Mouse (Mus musculus): Measurements from ENCODE around the gene Dyx1c1. TPM values are rescaled to one million over a fixed set of nuclear protein-coding genes. Genes with fewer than 3 reads are reported as not detected.

Dyx1c1 gene
- total RNA-seq, 1 experiment from 2014 or later, result 1.5 TPM

DNA sequence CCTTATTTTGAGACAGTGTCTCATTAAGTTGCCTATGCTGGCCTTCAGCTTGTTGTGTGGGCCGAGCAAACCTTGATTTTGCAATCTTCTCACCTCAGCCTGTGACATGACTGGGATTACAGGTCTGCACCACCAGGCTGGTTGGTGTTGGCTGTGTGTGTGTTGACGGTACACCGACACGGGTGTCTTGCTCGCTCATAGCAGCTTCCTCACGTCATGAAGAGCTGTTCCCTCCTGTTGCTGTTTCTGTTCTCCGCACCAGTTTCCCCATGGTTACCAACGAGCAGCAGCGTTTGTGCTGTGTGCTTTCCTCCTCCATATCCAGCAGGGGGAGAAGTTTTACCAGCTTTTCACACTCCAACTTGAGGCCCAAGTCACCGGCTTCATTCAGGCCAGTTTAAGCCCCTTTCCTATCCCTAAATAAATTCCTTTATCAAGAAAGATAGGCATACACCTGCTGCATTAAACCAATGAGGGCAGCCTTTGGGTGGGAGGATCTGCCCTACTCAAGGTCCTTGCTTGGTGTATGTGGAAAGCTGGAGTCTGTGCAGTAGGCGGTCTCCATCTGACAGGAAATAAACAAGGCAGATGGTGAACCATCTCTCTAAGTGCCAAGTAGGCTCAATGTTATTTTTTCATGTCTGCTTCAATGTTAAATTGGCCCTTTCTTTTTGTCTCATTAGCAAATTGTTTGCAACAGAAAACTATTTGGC, 9.9 kb downstream of the Dyx1c1 start:
- ATAC-seq (ENCODE audit: extremely low read depth, insufficient number of reproducible peaks, low FRiP score, poor library complexity, severe bottlenecking), result peak; percentile 90

DNA sequence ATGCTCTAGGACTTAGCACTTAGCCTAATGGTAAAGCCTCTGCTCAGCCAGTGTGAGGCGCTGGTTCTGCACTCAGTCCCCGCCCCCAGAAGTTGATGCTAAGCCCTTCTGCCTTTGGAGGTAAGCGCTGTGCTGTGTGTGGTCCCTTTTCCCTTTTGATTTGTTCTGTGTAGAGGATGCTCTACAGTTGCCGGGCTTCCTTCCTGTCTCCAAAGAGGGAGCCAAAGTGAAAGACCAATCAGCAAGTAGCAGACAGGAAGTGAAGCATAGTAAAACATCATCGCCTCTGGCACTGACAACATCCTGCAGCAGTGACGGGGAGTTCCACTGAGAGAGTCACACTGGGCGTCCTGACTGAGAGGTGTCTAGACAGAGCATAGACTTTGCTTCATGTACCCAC, 11.3 kb downstream of the Dyx1c1 start:
- peak; percentile 49 for ATAC-seq (ENCODE audit: extremely low read depth, insufficient number of reproducible peaks, low FRiP score, poor library complexity, severe bottlenecking)

DNA sequence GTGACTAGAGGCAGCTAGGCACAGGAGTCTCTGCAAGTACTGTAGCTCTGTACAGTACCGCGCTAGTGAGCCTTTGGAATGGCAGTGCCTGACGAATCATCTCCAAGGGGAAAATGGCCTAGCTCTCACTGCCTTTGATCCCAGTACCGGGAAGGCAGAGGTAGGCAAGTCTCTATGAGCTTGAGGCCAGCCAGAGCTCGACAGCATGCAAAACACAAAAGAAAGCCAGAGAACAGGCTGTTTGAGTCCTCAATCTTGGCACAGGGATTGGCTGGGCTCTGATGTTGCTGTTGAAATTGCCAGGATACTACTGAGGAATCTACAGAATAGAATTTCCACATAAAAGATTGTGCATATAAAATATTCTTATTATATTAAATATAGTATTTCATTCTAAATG, 13.8 kb downstream of the Dyx1c1 start:
- ATAC-seq (ENCODE audit: extremely low read depth, insufficient number of reproducible peaks, low FRiP score, poor library complexity, severe bottlenecking), result no peak

DNA sequence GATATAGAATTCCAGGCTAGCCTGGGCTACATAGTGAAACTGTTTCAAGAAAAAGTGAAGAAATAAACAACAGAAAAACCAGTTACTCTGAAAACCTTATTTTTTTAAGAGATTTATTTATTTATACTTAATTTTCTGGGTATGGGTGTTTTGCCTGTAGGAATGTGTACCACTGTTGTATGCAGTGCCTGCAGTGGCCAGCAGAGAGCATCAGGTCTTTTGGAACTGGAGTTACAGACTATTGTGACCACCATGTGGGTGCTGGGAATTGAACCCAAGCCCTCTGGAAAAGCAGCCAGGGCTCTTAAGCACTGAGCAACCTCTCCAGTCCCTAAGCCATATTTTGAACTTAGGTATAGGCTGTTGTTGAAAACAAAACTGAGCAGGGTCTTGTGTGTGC, 14.4 kb downstream of the Dyx1c1 start:
- ATAC-seq (ENCODE audit: extremely low read depth, insufficient number of reproducible peaks, low FRiP score, poor library complexity, severe bottlenecking), result no peak

DNA sequence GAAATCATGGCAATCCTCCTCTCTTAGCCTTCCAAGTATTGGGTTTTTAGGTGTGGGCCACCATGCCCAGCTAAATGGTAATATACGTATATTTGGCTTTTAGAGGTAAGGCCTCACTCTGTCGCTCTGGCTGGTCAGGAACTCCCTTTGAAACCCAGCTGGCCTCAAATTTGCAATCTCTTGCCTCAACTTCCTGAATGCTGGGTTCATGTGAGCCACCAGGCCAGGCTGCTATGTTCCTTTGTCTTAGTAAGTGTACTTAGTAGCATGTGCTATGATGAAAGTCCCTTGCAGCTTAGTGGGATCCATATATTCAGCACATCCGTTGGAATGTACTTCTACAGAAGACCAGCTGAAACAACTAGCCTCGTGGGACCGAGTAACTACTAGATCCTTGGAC, 16.1 kb downstream of the Dyx1c1 start:
- ATAC-seq (ENCODE audit: extremely low read depth, insufficient number of reproducible peaks, low FRiP score, poor library complexity, severe bottlenecking), result no peak

DNA sequence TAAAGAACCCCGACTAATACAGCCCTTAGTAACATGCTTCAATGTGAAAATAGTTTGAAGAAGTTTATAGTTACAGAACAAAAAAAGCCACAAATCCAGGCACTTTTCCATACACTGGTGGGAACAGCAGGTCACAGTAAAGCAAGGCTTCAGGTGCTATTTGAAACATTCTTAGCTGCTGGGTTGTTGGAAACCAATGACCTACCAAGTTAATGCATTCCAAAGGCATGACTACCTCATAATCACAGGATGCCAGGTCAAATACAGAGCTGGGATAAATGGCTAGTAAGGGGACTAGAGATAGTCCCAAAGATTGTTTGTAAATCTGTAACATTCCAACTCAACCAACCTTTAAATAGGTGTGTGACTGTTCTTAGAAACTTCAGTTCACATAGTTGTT, 16.7 kb downstream of the Dyx1c1 start:
- ATAC-seq (ENCODE audit: extremely low read depth, insufficient number of reproducible peaks, low FRiP score, poor library complexity, severe bottlenecking), result no peak

DNA sequence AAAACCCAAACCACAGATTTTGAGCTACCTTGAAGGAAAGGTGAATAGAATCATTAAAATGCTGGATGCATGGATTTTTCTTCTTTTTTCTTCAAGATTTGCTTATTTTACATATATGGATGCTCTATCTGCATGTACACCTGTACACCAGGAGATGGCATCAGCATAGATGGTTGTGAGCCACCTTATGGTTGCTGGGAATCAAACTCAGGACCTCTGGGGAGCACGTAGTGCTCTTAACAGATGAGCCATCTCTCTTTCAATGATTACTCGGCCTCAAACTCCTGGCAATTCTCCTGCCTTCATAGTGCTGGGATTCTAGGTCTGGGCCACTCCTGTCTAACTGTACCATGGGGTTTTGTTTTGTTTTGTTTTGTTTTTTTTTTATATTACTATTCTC, 24.5 kb downstream of the Dyx1c1 start:
- ATAC-seq (ENCODE audit: extremely low read depth, insufficient number of reproducible peaks, low FRiP score, poor library complexity, severe bottlenecking), result no peak

DNA sequence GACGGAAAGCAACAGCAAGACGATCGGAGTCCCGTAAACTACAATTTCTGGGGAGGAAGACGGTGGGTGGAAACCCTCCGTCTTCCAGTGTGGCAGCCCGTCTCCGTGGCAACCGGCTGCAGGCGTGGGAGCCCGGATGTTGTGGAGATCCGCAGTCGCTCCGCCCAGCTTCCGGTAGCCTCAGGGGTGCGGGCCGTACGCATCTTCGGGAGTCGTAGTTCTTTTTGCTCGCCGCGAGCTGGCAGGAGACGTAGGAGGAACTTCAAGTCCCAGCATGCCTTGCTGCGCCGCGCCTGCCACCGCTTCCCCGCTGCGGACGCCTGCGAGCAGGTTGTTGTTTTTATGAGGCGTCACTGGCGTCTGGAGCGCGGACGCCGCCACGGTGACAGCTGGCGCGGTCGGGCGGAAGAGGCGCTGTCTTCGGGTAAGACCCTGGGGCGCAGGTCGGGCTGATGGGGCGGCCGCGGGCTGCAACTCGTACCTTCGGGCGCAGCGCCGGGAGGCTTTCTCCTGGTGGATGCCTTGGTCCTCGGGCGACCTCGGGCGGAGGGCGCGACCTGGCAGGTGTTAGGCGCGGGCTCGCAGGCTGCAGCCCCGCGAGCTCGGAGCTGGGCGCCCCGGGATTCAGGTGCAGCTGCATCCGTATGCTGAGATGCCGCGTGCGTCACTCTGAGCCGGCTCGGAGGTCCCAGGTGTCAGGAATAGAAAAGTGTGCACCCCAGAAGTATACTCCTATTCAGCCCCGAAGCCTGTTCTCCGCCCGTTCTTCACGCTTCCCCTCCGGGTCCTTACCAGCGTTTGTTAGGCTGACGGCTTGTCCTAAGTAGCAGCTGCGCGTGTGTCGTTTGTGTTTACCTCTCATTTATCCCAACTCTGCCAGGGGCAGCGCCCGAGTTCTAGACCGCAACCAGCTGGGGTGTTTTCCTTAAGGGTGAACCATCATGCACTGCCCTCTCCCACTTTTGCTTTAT, 26.9 kb downstream of the Dyx1c1 start, which contains the start of the genes Ccpg1os and Ccpg1:
Gene Ccpg1os (minus strand): TSS at position 133 of the 971 bp plus-strand sequence.
Gene Ccpg1 (plus strand): TSS at position 180 of the 971 bp plus-strand sequence.
- peak; percentile 98 for ATAC-seq (ENCODE audit: extremely low read depth, insufficient number of reproducible peaks, low FRiP score, poor library complexity, severe bottlenecking)

DNA sequence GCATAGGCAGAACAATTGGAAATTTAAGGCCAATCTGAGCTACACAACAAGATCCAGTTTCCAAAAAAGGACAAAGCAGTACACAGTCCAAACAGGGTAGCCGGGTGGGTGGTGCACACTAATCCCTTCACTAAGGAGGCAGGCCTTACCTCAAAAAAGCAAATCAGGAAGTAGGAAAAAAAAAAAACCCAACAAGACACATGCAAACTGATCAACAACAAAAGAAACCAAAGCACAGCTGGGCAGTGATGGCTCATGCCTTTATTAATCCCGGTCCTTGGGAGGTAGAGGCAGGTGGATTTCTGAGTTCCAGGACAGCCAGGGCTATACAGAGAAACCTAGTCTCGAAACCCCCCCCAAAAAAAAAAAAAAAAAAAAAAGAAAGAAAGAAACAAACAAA, 29.1 kb downstream of the Dyx1c1 start:
- no peak for ATAC-seq (ENCODE audit: extremely low read depth, insufficient number of reproducible peaks, low FRiP score, poor library complexity, severe bottlenecking)

DNA sequence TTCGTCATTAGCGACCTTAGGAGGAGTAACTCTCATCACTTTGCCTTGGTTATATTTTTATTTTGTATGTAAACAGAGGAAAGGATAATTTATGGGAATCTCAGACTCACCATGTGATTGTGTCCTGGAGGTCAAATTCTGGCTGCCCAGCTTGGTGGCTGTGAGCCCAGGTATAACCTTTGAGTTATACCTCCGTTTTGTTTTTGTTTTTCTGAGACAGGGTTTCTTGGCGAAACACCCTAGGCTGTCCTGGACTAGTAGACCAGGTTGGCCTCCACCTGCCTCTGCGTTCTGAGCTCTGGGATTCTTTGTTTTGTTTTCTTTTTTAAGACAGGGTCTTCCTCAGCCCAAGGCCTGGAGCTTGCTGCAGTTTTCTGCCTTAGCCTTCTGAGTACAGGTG, 30.1 kb downstream of the Dyx1c1 start:
- no peak for ATAC-seq (ENCODE audit: extremely low read depth, insufficient number of reproducible peaks, low FRiP score, poor library complexity, severe bottlenecking)

DNA sequence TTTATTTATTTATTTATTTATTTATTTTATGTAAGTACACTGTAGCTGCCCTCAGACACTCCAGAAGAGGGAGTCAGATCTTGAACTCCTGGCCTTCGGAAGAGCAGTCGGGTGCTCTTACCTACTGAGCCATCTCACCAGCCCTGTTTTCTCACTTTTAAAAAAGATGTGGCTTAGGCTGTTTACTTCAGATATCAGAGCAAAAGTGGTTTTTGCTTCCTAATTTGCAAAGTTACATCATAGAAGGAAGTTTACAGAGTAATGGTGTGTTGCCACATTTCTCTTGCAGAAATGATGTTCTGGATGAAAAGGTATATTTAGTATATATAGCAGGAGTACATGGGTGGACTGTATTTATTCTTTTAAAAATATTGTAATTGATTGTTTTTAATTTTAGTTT, 32.8 kb downstream of the Dyx1c1 start:
- ATAC-seq (ENCODE audit: extremely low read depth, insufficient number of reproducible peaks, low FRiP score, poor library complexity, severe bottlenecking), result 0 out of 2 replicates have a peak, but pooled peaks have one; percentile 33

DNA sequence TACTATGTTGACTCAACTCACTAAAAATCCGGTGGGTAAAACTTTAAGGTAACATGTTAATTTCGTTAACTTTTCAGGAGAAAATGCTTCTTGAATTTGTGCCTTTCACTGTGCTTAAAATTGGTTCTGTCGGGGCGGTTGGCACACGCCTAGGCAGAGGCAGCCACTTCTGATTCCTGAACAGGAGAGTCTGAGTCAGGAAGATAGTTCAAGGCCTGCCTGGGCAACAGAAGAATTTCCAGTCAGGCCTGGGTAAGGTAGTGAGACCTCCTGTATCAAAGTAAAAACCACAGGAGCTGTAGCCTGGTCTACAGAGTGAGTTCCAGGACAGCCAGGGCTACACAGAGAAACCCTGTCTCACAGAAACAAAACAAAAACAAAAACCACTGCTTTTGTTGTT, 34.0 kb downstream of the Dyx1c1 start:
- no peak for ATAC-seq (ENCODE audit: extremely low read depth, insufficient number of reproducible peaks, low FRiP score, poor library complexity, severe bottlenecking)

DNA sequence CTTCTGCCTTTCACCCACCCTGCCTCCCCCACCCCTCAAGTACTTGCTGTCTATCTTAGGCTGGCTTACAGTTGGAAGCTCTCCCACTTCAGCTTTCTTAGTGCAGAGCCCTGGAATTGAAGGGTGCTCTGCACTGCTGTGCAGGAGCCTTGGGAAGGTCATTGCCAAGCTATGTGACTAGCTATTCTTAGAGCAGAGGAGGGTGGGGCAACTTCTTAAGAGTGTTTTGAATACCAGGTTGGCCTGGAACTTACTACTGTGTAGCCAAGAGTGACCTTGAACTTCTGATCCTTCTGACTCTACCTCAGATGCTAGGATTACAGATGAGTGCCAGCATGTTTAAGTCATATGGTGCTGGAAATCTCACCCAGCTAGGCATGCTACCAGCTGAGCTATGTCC, 37.6 kb downstream of the Dyx1c1 start:
- no peak for ATAC-seq (ENCODE audit: extremely low read depth, insufficient number of reproducible peaks, low FRiP score, poor library complexity, severe bottlenecking)

DNA sequence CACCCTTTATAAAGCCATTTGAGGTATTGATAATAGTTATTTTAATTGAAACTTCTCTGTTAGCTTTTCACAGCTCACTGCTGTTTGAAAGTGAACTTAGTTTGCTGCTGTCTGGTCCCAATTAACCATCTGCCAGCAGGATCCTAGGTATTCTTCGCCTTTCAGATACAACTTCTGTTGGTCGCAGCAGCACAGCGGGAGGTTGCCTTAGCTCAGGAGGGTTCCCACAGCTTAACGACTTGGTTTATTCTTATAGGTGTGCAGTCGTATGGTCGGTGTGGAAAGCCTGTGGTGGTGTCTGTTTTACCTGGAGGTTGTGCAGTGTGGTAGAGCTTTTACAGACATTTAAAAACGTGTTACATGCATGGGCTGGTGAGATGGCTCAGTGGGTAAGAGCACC, 38.2 kb downstream of the Dyx1c1 start:
- ATAC-seq (ENCODE audit: extremely low read depth, insufficient number of reproducible peaks, low FRiP score, poor library complexity, severe bottlenecking), result no peak

DNA sequence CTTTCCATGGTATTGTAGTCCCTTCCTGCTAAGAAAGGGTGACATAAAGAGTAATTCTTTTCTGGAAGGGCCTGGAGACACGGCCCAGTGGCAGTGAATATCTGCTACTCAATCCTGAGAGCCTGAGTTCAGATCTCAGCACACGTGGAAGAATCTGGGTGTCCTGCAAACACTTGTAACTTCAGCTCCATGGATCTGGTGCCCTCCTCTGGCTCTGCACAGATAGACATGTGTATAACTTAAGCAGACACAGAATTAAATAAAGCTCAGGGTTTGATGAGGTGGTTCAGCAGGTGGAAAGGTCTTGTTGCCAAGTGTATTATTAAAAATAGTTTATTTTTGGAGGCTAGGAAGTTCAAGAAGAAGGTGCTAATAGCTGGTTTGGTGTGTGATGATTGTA, 41.9 kb downstream of the Dyx1c1 start:
- ATAC-seq (ENCODE audit: extremely low read depth, insufficient number of reproducible peaks, low FRiP score, poor library complexity, severe bottlenecking), result no peak

DNA sequence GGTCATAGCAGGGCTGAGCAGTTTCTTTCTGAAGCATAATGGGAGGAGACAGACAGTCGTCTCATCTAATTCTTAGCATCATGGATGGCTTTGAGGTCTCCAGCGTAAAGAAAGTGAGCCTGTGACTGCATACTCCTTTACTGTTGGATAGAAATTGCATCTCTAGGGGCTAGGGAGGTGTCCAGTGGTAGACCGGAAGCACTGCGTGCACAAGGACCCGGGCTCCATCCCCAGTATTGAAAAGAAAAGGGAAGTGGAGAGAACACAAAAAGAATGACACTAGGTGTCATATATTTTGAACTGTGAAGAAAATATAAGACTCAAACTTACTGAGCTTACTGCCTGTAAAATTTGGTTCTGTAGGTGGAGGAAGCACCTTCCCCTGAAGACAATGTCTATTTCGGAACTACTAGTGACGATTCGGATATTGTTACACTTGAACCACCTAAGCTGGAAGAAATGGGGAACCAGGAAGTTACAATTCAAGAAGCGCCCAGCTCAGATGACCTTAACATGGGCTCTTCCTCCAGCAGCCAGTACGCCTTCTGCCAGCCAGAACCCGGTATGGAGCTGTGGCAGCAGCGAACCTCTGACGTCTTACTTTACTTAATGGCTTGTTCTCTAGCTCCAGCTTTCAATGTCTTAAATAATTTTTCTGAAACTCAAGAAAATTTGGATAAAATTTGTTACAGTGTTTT, 42.9 kb downstream of the Dyx1c1 start:
- ATAC-seq (ENCODE audit: extremely low read depth, insufficient number of reproducible peaks, low FRiP score, poor library complexity, severe bottlenecking), result peak; percentile 31; the same call in 1 of the 2 replicates

DNA sequence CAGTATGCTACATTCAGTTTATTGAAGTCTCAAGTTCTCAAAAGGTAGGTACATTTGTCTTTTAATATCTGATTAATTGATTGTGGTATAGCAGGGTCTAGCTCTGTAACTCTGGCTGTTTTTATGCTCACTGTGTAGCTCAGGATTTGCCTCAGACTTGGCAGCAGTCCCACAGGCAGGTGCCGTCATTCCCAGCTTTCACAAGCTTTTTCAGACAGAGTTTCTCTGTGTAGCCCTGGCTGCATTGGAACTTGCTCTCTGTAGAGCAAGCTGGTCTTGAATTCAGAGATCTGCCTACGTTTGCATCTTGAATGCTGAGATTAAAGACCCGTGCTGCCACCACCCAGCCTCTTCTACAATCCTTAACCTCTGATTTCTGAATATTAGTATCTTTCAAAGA, 43.6 kb downstream of the Dyx1c1 start:
- ATAC-seq (ENCODE audit: extremely low read depth, insufficient number of reproducible peaks, low FRiP score, poor library complexity, severe bottlenecking), result no peak

DNA sequence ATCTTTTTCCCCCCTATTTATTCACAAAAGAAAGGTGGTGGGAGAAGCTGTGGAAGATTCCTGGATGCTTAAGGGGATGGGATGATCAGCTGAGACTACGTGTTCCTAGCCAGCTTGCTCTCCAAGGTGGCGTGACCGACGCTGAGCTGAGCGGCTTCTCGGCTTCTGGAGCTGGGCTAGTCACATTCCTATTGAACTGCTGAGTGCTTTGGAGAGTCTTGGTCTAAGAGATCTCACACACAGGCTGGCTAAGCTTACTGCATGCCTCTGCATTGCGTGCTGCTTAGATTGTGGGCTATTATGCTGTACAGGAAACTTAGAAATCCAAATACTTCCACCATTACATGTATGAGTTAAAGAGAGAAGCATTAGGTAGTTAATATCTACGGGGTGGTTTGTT, 45.5 kb downstream of the Dyx1c1 start:
- ATAC-seq (ENCODE audit: extremely low read depth, insufficient number of reproducible peaks, low FRiP score, poor library complexity, severe bottlenecking), result no peak

DNA sequence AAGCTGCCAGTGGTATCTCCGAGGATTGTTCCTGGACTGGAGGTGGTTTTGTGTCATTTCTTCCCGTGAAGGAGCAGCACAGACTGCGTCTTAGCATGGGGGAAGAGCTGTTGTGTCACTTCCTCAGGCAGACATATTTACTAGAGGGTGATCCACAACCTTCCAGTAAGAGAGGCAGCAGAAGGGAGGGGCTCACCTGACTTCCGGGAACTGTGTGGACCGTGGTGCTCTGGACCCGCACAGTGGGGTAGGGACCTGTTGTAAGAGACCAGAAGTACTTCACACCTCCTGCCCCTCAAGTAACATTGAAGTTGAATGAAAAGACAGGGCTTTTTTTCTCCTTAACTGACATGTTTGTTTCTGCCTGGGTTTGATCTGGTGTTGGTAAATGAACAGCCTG, 46.5 kb downstream of the Dyx1c1 start:
- ATAC-seq (ENCODE audit: extremely low read depth, insufficient number of reproducible peaks, low FRiP score, poor library complexity, severe bottlenecking), result peak; percentile 23; the same call in 1 of the 2 replicates
